ENCODE assay signal across 9 mouse cellular contexts in genomic region chr11:52220282-52220681, GRCm38 (mm10). TPM values are rescaled to one million over a fixed set of nuclear protein-coding genes. Genes with fewer than 3 reads are reported as not detected.
DNase-seq lines count a peak whose midpoint lies in the region; ATAC-seq and TF ChIP-seq lines count a peak whose summit lies in the region.
"Had no signal": no experiment of that assay in that cellular context is flagged by ENCODE, and none has a peak within 500 bp of the region (broad histone marks: within the 10 kb centered on the region; RNA-seq: fewer than 3 reads in every experiment).

No protein-coding gene starts in this region.

- TF ChIP-seq CTCF in E14TG2a.4 (conservative IDR thresholded peaks at IDR 0.05; ENCODE audit: low read length), result peak; percentile 51

- H3K9me3 ChIP-seq in E14TG2a.4 (ENCODE audit: low read length), result no peaks in the 10 kb centered on the region
- no peaks in the 10 kb centered on the region for H3K9me3 ChIP-seq in embryonic facial prominence, embryonic 13.5 days
- no peaks in the 10 kb centered on the region for H3K9me3 ChIP-seq in heart, embryonic 16.5 days (replicated peaks; ENCODE audit: control insufficient read depth, low read length)
- H3K9me3 ChIP-seq in liver, embryonic 16.5 days (replicated peaks; ENCODE audit: control insufficient read depth, low read length), result no peaks in the 10 kb centered on the region
- no peaks in the 10 kb centered on the region for H3K9me3 ChIP-seq in neural tube, embryonic 14.5 days (ENCODE audit: control insufficient read depth, low read length)

- no peak overlapping the region for H3K27ac ChIP-seq in embryonic facial prominence, embryonic 13.5 days
- no peak overlapping the region for H3K27ac ChIP-seq in heart, embryonic 16.5 days (ENCODE audit: low read length)
- H3K27ac ChIP-seq in liver, embryonic 16.5 days (ENCODE audit: low read length), result no peak overlapping the region
- no peak overlapping the region for H3K27ac ChIP-seq in neural tube, embryonic 14.5 days (ENCODE audit: low read depth, low read length)

- peak; percentile 43; the same call in 1 of the 2 replicates for ATAC-seq in embryonic facial prominence, embryonic 13.5 days (ENCODE audit: insufficient number of reproducible peaks, insufficient read depth, low FRiP score, low TSS enrichment, low read depth)
- ATAC-seq in heart, embryonic 16.5 days (replicated peaks; ENCODE audit: extremely low read depth, insufficient read depth, low FRiP score), result peak; percentile 58; the same call in 1 of the 2 replicates
- ATAC-seq in liver, embryonic 16.5 days (ENCODE audit: low read depth), result no peak
- peak; percentile 72; the same call in 1 of the 2 replicates for ATAC-seq in neural tube, embryonic 14.5 days (ENCODE audit: low read depth)

- no peak overlapping the region for H3K4me3 ChIP-seq in E14TG2a.4 (replicated peaks; ENCODE audit: low read length)
- no peak overlapping the region for H3K4me3 ChIP-seq in embryonic facial prominence, embryonic 13.5 days
- no peak overlapping the region for H3K4me3 ChIP-seq in heart, embryonic 16.5 days (ENCODE audit: low read length)
- no peak overlapping the region for H3K4me3 ChIP-seq in liver, embryonic 16.5 days (ENCODE audit: low read depth, low read length)
- H3K4me3 ChIP-seq in neural tube, embryonic 14.5 days (ENCODE audit: low read depth, low read length), result no peak overlapping the region

- peak; percentile 27 to 39 for DNase-seq in adrenal gland, postnatal 4 days (ENCODE audit: low spot score in 2 of 2)
- peak; percentile 51 to 90 for DNase-seq in kidney, postnatal 36 days
- DNase-seq in thymus, postnatal 10 days (ENCODE audit: low spot score in 2 of 2), result peak; percentile 59 to 83

- peaks cover 35% of the 10 kb centered on the region for H3K4me1 ChIP-seq in E14TG2a.4 (replicated peaks; ENCODE audit: low read depth, low read length)
- H3K4me1 ChIP-seq in embryonic facial prominence, embryonic 13.5 days, result peaks cover 5% of the 10 kb centered on the region; the same call in 1 of the 2 replicates
- H3K4me1 ChIP-seq in heart, embryonic 16.5 days (ENCODE audit: control insufficient read depth, insufficient read depth, low read length), result 0 out of 2 replicates have a peak, but pooled peaks cover 3% of the 10 kb centered on the region
- H3K4me1 ChIP-seq in liver, embryonic 16.5 days (ENCODE audit: control insufficient read depth, low read depth, low read length), result no peaks in the 10 kb centered on the region; the same call in 1 of the 2 replicates
- 0 out of 2 replicates have a peak, but pooled peaks cover 2% of the 10 kb centered on the region for H3K4me1 ChIP-seq in neural tube, embryonic 14.5 days (ENCODE audit: control insufficient read depth, insufficient read depth, low read length)

- H3K27me3 ChIP-seq in E14TG2a.4 (ENCODE audit: insufficient read depth, low read length), result no peaks in the 10 kb centered on the region
- peaks cover 14% of the 10 kb centered on the region for H3K27me3 ChIP-seq in embryonic facial prominence, embryonic 13.5 days
- no peaks in the 10 kb centered on the region for H3K27me3 ChIP-seq in heart, embryonic 16.5 days (ENCODE audit: control insufficient read depth, insufficient read depth, low read length)
- no peaks in the 10 kb centered on the region for H3K27me3 ChIP-seq in liver, embryonic 16.5 days (ENCODE audit: control insufficient read depth, insufficient read depth, low read depth, low read length)
- no peaks in the 10 kb centered on the region for H3K27me3 ChIP-seq in neural tube, embryonic 14.5 days (ENCODE audit: control insufficient read depth, insufficient read depth, low read length)

- H3K9ac ChIP-seq in embryonic facial prominence, embryonic 13.5 days, result no peak overlapping the region
- no peak overlapping the region for H3K9ac ChIP-seq in heart, embryonic 16.5 days (ENCODE audit: low read length)
- H3K9ac ChIP-seq in liver, embryonic 16.5 days (ENCODE audit: low read depth, low read length), result no peak overlapping the region
- no peak overlapping the region for H3K9ac ChIP-seq in neural tube, embryonic 14.5 days (replicated peaks; ENCODE audit: low read depth, low read length)

- peak overlapping the region; percentile 34 for H3K4me2 ChIP-seq in embryonic facial prominence, embryonic 13.5 days
- no peak overlapping the region for H3K4me2 ChIP-seq in heart, embryonic 16.5 days (ENCODE audit: low read depth, low read length)
- peak overlapping the region; percentile 13; the same call in 1 of the 2 replicates for H3K4me2 ChIP-seq in liver, embryonic 16.5 days (ENCODE audit: low read depth, low read length)
- H3K4me2 ChIP-seq in neural tube, embryonic 14.5 days (ENCODE audit: low read depth, low read length), result no peak overlapping the region

- WGBS in embryonic facial prominence, embryonic 13.5 days, result 12% methylated on average over 4 of the region's 4 CpGs
- WGBS in heart, embryonic 16.5 days, result 9% methylated on average over 4 of the region's 4 CpGs
- 4% methylated on average over 4 of the region's 4 CpGs for WGBS in liver, embryonic 16.5 days (ENCODE audit: insufficient replicate concordance)
- 12% methylated on average over 4 of the region's 4 CpGs for WGBS in neural tube, embryonic 14.5 days

- no peaks in the 10 kb centered on the region for H3K36me3 ChIP-seq in E14TG2a.4 (ENCODE audit: insufficient read depth, low read length)
- no peaks in the 10 kb centered on the region for H3K36me3 ChIP-seq in embryonic facial prominence, embryonic 13.5 days
- H3K36me3 ChIP-seq in heart, embryonic 16.5 days (ENCODE audit: control insufficient read depth, insufficient read depth), result no peaks in the 10 kb centered on the region
- H3K36me3 ChIP-seq in liver, embryonic 16.5 days (ENCODE audit: control insufficient read depth, insufficient read depth), result no peaks in the 10 kb centered on the region
- no peaks in the 10 kb centered on the region for H3K36me3 ChIP-seq in neural tube, embryonic 14.5 days (ENCODE audit: control insufficient read depth, insufficient read depth, low read length)

RNA-seq across cellular contexts. Expression of gene Olfr1371, which starts 6.5 kb away (rescaled TPM):
- total RNA-seq in adrenal gland, postnatal 4 days (2021), result not detected
- not detected in 2 replicates for polyA plus RNA-seq in embryonic facial prominence, embryonic 13.5 days (2015; fragmentation: Nextera tagmentation; extraction: Ambion mirVana)
- polyA plus RNA-seq in heart, embryonic 16.5 days (2015; fragmentation: Nextera tagmentation; extraction: Ambion mirVana), result not detected in 2 replicates
- polyA plus RNA-seq in liver, embryonic 16.5 days (2015; fragmentation: Nextera tagmentation; extraction: Ambion mirVana), result not detected in 2 replicates
- polyA plus RNA-seq in neural tube, embryonic 14.5 days (2014; fragmentation: Nextera tagmentation; extraction: Ambion mirVana), result not detected in 2 replicates
- polyA plus RNA-seq: gonadal fat pad, adult 2 months had no signal

RNA-seq across cellular contexts. Expression of gene Skp1a, which starts 11.5 kb away (rescaled TPM):
- total RNA-seq in adrenal gland, postnatal 4 days (2021), result 100 to 1,000 TPM; 362 to 376 TPM
- 945 and 951 TPM in 2 replicates for polyA plus RNA-seq in embryonic facial prominence, embryonic 13.5 days (2015; fragmentation: Nextera tagmentation; extraction: Ambion mirVana)
- 476 and 507 TPM in 2 replicates for polyA plus RNA-seq in heart, embryonic 16.5 days (2015; fragmentation: Nextera tagmentation; extraction: Ambion mirVana)
- 247 and 265 TPM in 2 replicates for polyA plus RNA-seq in liver, embryonic 16.5 days (2015; fragmentation: Nextera tagmentation; extraction: Ambion mirVana)
- 1,044 and 1,145 TPM in 2 replicates for polyA plus RNA-seq in neural tube, embryonic 14.5 days (2014; fragmentation: Nextera tagmentation; extraction: Ambion mirVana)

Comparison
In these comparisons a context has a peak if more than half of its experiments do, and no peak if none do; other contexts are left out.
1. H3K4me2 ChIP-seq: peak in embryonic facial prominence, embryonic 13.5 days (single experiment) and liver, embryonic 16.5 days (single experiment); none in heart, embryonic 16.5 days (single experiment) and neural tube, embryonic 14.5 days (single experiment).
2. Peak in every context shown above with its lines, with median percentiles within 50 percentile points of each other: DNase-seq.